Mouse (Mus musculus): ENCODE measurements around the gene Abcf3. TPM values are rescaled to one million over a fixed set of nuclear protein-coding genes. Genes with fewer than 3 reads are reported as not detected.
A peak's percentile ranks its signal among the peaks of the same experiment; 100 is the strongest.

Abcf3 gene
- polyA plus RNA-seq, 1 experiment: 50.9 TPM

GRCm38 (mm10) chr16:20537601-20538320 is 10.6 kb upstream of the Abcf3 start:
- peak overlapping the region; percentile 87 for H3K4me3 ChIP-seq (ENCODE audit: insufficient read depth, low read length)
- peak overlapping the region; percentile 59 for H3K27ac ChIP-seq (ENCODE audit: insufficient read depth, low read length)
- H3K4me1 ChIP-seq (ENCODE audit: control insufficient read depth, insufficient read depth, low read length): peaks cover 4% of the 10 kb centered on the region; the same call in 1 of the 2 replicates
- TF ChIP-seq POLR2A (IDR thresholded peaks at IDR 0.05; ENCODE audit: low read depth, low read length): no peak
- no peak for TF ChIP-seq CTCF (IDR thresholded peaks at IDR 0.05; ENCODE audit: borderline replicate concordance, insufficient read depth, low read length)

- Histone ChIP-seq H3K4me3 (ENCODE audit: insufficient read depth, low read length) (no peak overlapping the region), H3K27ac (ENCODE audit: insufficient read depth, low read length) (no peak overlapping the region), H3K4me1 (ENCODE audit: control insufficient read depth, insufficient read depth, low read length) (peaks cover 4% of the 10 kb centered on the region; the same call in 1 of the 2 replicates)
- TF ChIP-seq POLR2A (IDR thresholded peaks at IDR 0.05; ENCODE audit: low read depth, low read length) (no peak), CTCF (IDR thresholded peaks at IDR 0.05; ENCODE audit: borderline replicate concordance, insufficient read depth, low read length) (no peak)
These were observed 8.7 kb upstream of the Abcf3 start for GRCm38 (mm10) chr16:20539649-20540048.

DNA sequence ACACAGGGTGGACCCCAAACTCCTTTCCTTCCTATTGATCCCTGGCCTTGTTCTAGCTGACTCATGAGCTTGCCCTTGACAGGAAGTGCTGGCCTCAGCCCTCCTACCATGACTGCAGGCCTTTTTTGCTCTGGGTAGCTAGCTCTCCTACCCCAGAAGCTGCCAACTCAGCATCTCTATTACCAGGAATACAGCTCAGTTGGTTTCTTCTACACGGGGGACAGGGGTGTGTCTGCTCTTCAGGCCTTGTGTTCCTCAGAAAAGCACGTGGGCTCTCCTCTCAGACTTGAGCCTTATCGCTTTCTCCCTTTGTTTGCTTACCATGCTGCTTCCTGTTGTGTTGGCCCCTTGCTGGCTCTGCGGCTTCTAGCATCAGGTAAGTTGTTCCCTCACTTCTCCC is 7.9 kb upstream of the Abcf3 start:
- TF ChIP-seq CTCF (IDR thresholded peaks at IDR 0.05; ENCODE audit: borderline replicate concordance, insufficient read depth, low read length): no peak
- TF ChIP-seq POLR2A (IDR thresholded peaks at IDR 0.05; ENCODE audit: low read depth, low read length): no peak
- Histone ChIP-seq H3K4me3 (ENCODE audit: insufficient read depth, low read length) (no peak overlapping the region), H3K4me1 (ENCODE audit: control insufficient read depth, insufficient read depth, low read length) (peaks cover 4% of the 10 kb centered on the region; the same call in 1 of the 2 replicates), H3K27ac (ENCODE audit: insufficient read depth, low read length) (no peak overlapping the region)

GRCm38 (mm10) chr16:20545696-20546095 is 2.7 kb upstream of the Abcf3 start:
- H3K4me3 ChIP-seq (ENCODE audit: insufficient read depth, low read length): no peak overlapping the region
- TF ChIP-seq POLR2A (IDR thresholded peaks at IDR 0.05; ENCODE audit: low read depth, low read length) (no peak), CTCF (IDR thresholded peaks at IDR 0.05; ENCODE audit: borderline replicate concordance, insufficient read depth, low read length) (no peak)
- no peak overlapping the region for H3K27ac ChIP-seq (ENCODE audit: insufficient read depth, low read length)
- H3K4me1 ChIP-seq (ENCODE audit: control insufficient read depth, insufficient read depth, low read length): no peaks in the 10 kb centered on the region

GRCm38 (mm10) chr16:20547423-20547822 is 954 bp upstream of the Abcf3 start:
- Histone ChIP-seq H3K27ac (ENCODE audit: insufficient read depth, low read length) (peak overlapping the region; percentile 63), H3K4me1 (ENCODE audit: control insufficient read depth, insufficient read depth, low read length) (no peaks in the 10 kb centered on the region), H3K4me3 (ENCODE audit: insufficient read depth, low read length) (peak overlapping the region; percentile 68; the same call in 1 of the 2 replicates)
- no peak for TF ChIP-seq POLR2A (IDR thresholded peaks at IDR 0.05; ENCODE audit: low read depth, low read length)
- no peak for TF ChIP-seq CTCF (IDR thresholded peaks at IDR 0.05; ENCODE audit: borderline replicate concordance, insufficient read depth, low read length)

DNA sequence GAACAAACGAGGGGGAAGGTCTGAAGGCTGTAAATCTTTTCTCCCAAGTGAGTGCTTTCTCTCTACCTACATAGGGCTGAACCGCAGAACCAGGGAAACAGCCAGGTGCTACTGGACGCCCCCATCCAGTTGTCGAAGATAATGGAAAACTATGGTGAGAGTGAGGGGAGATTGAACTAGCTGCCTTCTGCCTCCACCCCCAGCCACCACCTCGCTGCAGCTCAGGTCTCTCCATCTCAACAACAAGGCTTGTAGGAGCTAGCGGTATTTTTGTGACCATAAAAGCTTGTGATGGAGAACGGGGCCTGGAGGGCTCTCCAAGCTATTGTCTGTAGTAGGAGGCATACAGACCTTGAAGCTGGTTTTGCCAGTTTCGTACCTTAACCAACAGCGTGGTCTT is 784 bp downstream of the Abcf3 start:
- Histone ChIP-seq H3K27ac (ENCODE audit: insufficient read depth, low read length) (no peak overlapping the region), H3K4me3 (ENCODE audit: insufficient read depth, low read length) (peak overlapping the region; percentile 80), H3K4me1 (ENCODE audit: control insufficient read depth, insufficient read depth, low read length) (no peaks in the 10 kb centered on the region)
- TF ChIP-seq POLR2A (IDR thresholded peaks at IDR 0.05; ENCODE audit: low read depth, low read length) (no peak), CTCF (IDR thresholded peaks at IDR 0.05; ENCODE audit: borderline replicate concordance, insufficient read depth, low read length) (no peak)

DNA sequence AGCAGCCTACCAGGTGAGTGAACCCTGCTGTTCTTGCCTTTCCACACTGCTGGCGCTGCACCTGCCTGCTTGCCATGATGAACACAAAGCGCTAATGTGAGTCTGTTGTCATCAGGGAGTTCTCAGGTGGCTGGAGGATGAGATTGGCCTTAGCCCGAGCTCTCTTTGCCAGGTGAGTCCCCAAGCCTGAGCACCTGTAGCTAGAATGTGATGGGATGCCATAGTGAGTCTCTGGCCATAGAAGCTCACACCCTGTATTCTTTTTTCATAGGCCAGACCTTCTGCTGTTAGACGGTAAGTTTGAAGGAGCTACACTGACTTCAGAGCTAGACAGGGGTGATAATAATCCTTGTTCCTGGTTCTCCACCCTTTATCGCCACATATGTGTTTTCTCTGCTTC is 3.3 kb downstream of the Abcf3 start:
- Histone ChIP-seq H3K4me3 (ENCODE audit: insufficient read depth, low read length) (no peak overlapping the region), H3K27ac (ENCODE audit: insufficient read depth, low read length) (no peak overlapping the region), H3K4me1 (ENCODE audit: control insufficient read depth, insufficient read depth, low read length) (no peaks in the 10 kb centered on the region)
- no peak for TF ChIP-seq POLR2A (IDR thresholded peaks at IDR 0.05; ENCODE audit: low read depth, low read length)
- TF ChIP-seq CTCF (IDR thresholded peaks at IDR 0.05; ENCODE audit: borderline replicate concordance, insufficient read depth, low read length): no peak

DNA sequence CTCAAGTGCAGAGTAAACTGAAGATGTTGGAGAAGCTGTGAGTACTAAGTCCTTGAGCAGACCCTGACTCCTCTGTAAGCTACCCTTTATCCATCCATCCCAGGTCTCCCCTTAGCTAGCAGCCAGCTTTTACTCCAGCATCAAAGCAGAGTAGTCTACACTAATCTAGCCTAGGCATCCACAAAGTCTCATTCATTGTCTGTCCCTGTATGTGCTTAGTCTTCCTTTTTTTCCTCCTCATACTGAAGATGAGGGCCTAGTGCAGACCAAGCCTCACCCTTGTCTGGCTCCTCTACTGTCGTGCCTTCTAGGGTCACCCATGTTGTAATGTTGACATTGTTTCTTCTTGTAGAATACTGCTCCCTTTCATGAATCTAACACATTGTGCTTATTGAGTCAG is 4.2 kb downstream of the Abcf3 start:
- Histone ChIP-seq H3K27ac (ENCODE audit: insufficient read depth, low read length) (no peak overlapping the region), H3K4me3 (ENCODE audit: insufficient read depth, low read length) (no peak overlapping the region), H3K4me1 (ENCODE audit: control insufficient read depth, insufficient read depth, low read length) (no peaks in the 10 kb centered on the region)
- TF ChIP-seq CTCF (IDR thresholded peaks at IDR 0.05; ENCODE audit: borderline replicate concordance, insufficient read depth, low read length): no peak
- no peak for TF ChIP-seq POLR2A (IDR thresholded peaks at IDR 0.05; ENCODE audit: low read depth, low read length)

- H3K27ac ChIP-seq (ENCODE audit: insufficient read depth, low read length): no peak overlapping the region
- TF ChIP-seq POLR2A (IDR thresholded peaks at IDR 0.05; ENCODE audit: low read depth, low read length): no peak
- no peak for TF ChIP-seq CTCF (IDR thresholded peaks at IDR 0.05; ENCODE audit: borderline replicate concordance, insufficient read depth, low read length)
These were observed 6.6 kb downstream of the Abcf3 start for GRCm38 (mm10) chr16:20555000-20555399.

DNA sequence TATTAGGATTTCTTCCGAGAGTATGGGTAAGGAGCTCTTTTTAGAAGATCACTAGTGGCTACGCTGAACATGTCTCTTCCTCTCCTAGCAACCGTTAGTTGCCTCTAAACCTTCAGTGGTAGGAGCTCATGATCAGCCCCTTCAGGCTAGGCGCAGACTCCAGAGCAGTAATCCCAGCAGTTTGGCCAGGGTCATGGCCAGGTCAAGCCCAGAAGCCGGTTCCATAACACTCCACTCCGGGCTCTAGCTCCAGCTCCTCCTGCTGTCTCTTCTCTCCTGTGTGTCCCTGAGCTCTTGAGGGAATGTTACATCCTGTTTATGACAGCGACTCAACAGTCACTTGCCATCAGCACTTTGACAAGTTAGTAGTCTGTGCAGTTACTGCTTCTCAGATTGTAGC is 9.0 kb downstream of the Abcf3 start:
- TF ChIP-seq POLR2A (IDR thresholded peaks at IDR 0.05; ENCODE audit: low read depth, low read length) (no peak), CTCF (IDR thresholded peaks at IDR 0.05; ENCODE audit: borderline replicate concordance, insufficient read depth, low read length) (no peak)
- no peak overlapping the region for H3K27ac ChIP-seq (ENCODE audit: insufficient read depth, low read length)
- H3K4me3 ChIP-seq (ENCODE audit: insufficient read depth, low read length): no peak overlapping the region
- H3K4me1 ChIP-seq (ENCODE audit: control insufficient read depth, insufficient read depth, low read length): no peaks in the 10 kb centered on the region

More at GRCm38 (mm10) chr16:20555000-20555399, 6.6 kb downstream of the Abcf3 start:
- H3K4me1 ChIP-seq (ENCODE audit: control insufficient read depth, insufficient read depth, low read length): no peaks in the 10 kb centered on the region
- H3K4me3 ChIP-seq (ENCODE audit: insufficient read depth, low read length): no peak overlapping the region
